ENCODE assay signal across 15 mouse cellular contexts in genomic region chr17:86761859-86762258, GRCm38 (mm10).
"Had no signal": no experiment of that assay in that cellular context is flagged by ENCODE, and none has a peak within 500 bp of the region (broad histone marks: within the 10 kb centered on the region; RNA-seq: fewer than 3 reads in every experiment).

No protein-coding gene starts in this region.

- DNase-seq: kidney, adult 11 months; kidney, adult 9 months; kidney, postnatal 36 days; layer of hippocampus, adult 9-11 months; layer of hippocampus, postnatal 36 days; lung, postnatal 10 days; retina, postnatal 1 day; thymus, postnatal 36 days had no signal

- H3K4me1 ChIP-seq: megakaryocyte, embryonic 14.5 days; midbrain, embryonic 15.5 days; neural tube, embryonic 13.5 days had no signal

- H3K9me3 ChIP-seq: midbrain, embryonic 15.5 days; neural tube, embryonic 13.5 days; stomach, embryonic 15.5 days had no signal

- H3K9ac ChIP-seq: midbrain, embryonic 15.5 days; neural tube, embryonic 13.5 days; stomach, embryonic 15.5 days had no signal

- H3K4me3 ChIP-seq: megakaryocyte, embryonic 14.5 days; midbrain, embryonic 15.5 days; neural tube, embryonic 13.5 days; stomach, embryonic 15.5 days had no signal

- H3K36me3 ChIP-seq: midbrain, embryonic 15.5 days; neural tube, embryonic 13.5 days; stomach, embryonic 15.5 days had no signal

- H3K27me3 ChIP-seq: midbrain, embryonic 15.5 days; stomach, embryonic 15.5 days had no signal

- ATAC-seq: midbrain, embryonic 15.5 days had no signal

- H3K27ac ChIP-seq: kidney, postnatal 0 days; macrophage; midbrain, embryonic 15.5 days; neural tube, embryonic 13.5 days had no signal

- H3K4me2 ChIP-seq: midbrain, embryonic 11.5 days; midbrain, embryonic 15.5 days; neural tube, embryonic 13.5 days; stomach, embryonic 15.5 days had no signal
